Comparison of ENCODE assay signal across 9 mouse cellular contexts in the genomic region with DNA sequence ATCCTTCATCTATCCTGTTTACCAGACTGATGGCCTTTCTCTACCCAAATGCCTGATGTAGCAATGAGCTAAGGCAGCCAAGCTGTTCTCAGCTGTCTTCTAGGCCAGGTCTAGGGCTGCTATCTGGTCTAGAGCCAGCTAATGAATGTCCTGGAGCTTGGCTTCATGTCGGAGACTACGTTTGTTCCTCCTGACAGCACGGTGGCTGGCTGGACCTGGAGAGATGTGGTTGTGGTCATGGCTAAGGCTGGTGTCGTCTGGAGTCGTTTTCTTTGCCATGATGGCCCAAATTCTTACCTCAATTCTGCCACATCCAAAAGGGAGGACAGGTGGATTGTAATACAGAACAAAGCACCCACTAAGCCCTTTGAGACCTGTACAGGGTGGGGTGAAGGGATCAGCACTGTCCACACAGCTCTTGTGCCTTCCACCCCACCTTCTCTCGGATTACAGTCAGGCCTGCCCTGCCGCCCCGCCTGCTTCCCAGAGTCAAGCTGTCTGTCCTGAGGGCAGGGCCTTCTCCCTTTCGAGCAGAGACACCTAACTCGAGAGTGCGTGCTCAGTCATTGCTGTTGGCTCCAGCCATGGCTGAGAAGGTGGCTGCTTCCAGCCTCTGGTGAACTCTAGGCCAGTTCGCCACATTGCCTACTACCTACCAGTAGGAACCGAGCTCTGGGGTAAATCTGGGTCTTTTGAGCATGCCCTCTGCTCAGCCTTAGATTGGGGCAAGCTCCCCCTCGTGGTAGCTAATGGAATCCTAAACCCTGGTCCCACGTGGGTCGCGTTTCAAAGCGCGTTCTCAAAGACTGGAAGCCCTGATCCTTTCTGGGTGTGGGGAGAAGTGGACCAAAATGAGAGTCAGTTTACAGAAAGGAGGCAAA. TPM values are rescaled to one million over a fixed set of nuclear protein-coding genes. Genes with fewer than 3 reads are reported as not detected.
A peak's percentile ranks its signal among the peaks of the same experiment; 100 is the strongest.
DNase-seq lines count a peak whose midpoint lies in the region; ATAC-seq and TF ChIP-seq lines count a peak whose summit lies in the region.
"Had no signal": no experiment of that assay in that cellular context is flagged by ENCODE, and none has a peak within 500 bp of the region (broad histone marks: within the 10 kb centered on the region; RNA-seq: fewer than 3 reads in every experiment).

No protein-coding gene starts in this region.

- H3K4me1 ChIP-seq in forebrain, embryonic 12.5 days = peaks cover 14% of the 10 kb centered on the region
- H3K4me1 ChIP-seq in heart, postnatal 0 days (ENCODE audit: control insufficient read depth, insufficient read depth) = 0 out of 2 replicates have a peak, but pooled peaks cover 3% of the 10 kb centered on the region
- peaks cover 12% of the 10 kb centered on the region for H3K4me1 ChIP-seq in liver, embryonic 15.5 days (replicated peaks)
- H3K4me1 ChIP-seq in neural tube, embryonic 12.5 days = peaks cover 8% of the 10 kb centered on the region
- H3K4me1 ChIP-seq in stomach, postnatal 0 days (replicated peaks; ENCODE audit: control insufficient read depth, insufficient read depth) = no peaks in the 10 kb centered on the region

- H3K27me3 ChIP-seq in C2C12 (ENCODE audit: control insufficient read depth, insufficient read depth, insufficient read length) = no peaks in the 10 kb centered on the region
- H3K27me3 ChIP-seq in forebrain, embryonic 12.5 days = no peaks in the 10 kb centered on the region
- no peaks in the 10 kb centered on the region for H3K27me3 ChIP-seq in heart, postnatal 0 days (ENCODE audit: control insufficient read depth, insufficient read depth, low read length)
- H3K27me3 ChIP-seq in liver, embryonic 15.5 days = no peaks in the 10 kb centered on the region
- H3K27me3 ChIP-seq in neural tube, embryonic 12.5 days (replicated peaks) = no peaks in the 10 kb centered on the region
- no peaks in the 10 kb centered on the region for H3K27me3 ChIP-seq in stomach, postnatal 0 days (ENCODE audit: control insufficient read depth, insufficient read depth, low read length)
- H3K27me3 ChIP-seq: Patski had no signal

- peak; percentile 12 for TF ChIP-seq CTCF in C2C12 (IDR thresholded peaks at IDR 0.05; ENCODE audit: control insufficient read depth, insufficient read depth, insufficient read length)
- peak; percentile 64 for TF ChIP-seq CTCF in heart, postnatal 0 days (IDR thresholded peaks at IDR 0.05; ENCODE audit: low read depth)
- peak; percentile 76 for TF ChIP-seq CTCF in stomach, postnatal 0 days (IDR thresholded peaks at IDR 0.05; ENCODE audit: low read depth)

- ATAC-seq in forebrain, embryonic 12.5 days (ENCODE audit: low FRiP score) = peak; percentile 75
- peak; percentile 73 for ATAC-seq in heart, postnatal 0 days (ENCODE audit: insufficient read depth, low read depth)
- peak; percentile 64 for ATAC-seq in liver, embryonic 15.5 days (ENCODE audit: insufficient read depth)
- peak; percentile 29; the same call in 1 of the 2 replicates for ATAC-seq in neural tube, embryonic 12.5 days (ENCODE audit: low FRiP score, low read depth)
- peak; percentile 73 for ATAC-seq in stomach, postnatal 0 days (ENCODE audit: low FRiP score, low TSS enrichment)
- ATAC-seq: Patski had no signal

- H3K4me2 ChIP-seq in forebrain, embryonic 12.5 days = peak overlapping the region; percentile 70
- H3K4me2 ChIP-seq in heart, postnatal 0 days (ENCODE audit: low read depth, low read length) = peak overlapping the region; percentile 87
- peak overlapping the region; percentile 87 for H3K4me2 ChIP-seq in liver, embryonic 15.5 days
- peak overlapping the region; percentile 67 for H3K4me2 ChIP-seq in neural tube, embryonic 12.5 days (replicated peaks)
- peak overlapping the region; percentile 85 for H3K4me2 ChIP-seq in stomach, postnatal 0 days (replicated peaks; ENCODE audit: low read depth)

- peak overlapping the region; percentile 40; the same call in 1 of the 2 replicates for H3K9ac ChIP-seq in forebrain, embryonic 12.5 days
- H3K9ac ChIP-seq in heart, postnatal 0 days (replicated peaks; ENCODE audit: low read depth, low read length) = peak overlapping the region; percentile 57; the same call in 1 of the 2 replicates
- peak overlapping the region; percentile 48 for H3K9ac ChIP-seq in liver, embryonic 15.5 days
- H3K9ac ChIP-seq in neural tube, embryonic 12.5 days = 0 out of 2 replicates have a peak overlapping the region, but pooled peaks have one; percentile 29
- H3K9ac ChIP-seq in stomach, postnatal 0 days (ENCODE audit: low read length) = peak overlapping the region; percentile 52; the same call in 1 of the 2 replicates

- H3K4me3 ChIP-seq in C2C12 (ENCODE audit: insufficient read depth, poor library complexity, severe bottlenecking) = no peak overlapping the region
- peak overlapping the region; percentile 37 for H3K4me3 ChIP-seq in forebrain, embryonic 12.5 days (replicated peaks)
- peak overlapping the region; percentile 49 for H3K4me3 ChIP-seq in heart, postnatal 0 days (ENCODE audit: low read depth, low read length)
- H3K4me3 ChIP-seq in liver, embryonic 15.5 days (replicated peaks) = peak overlapping the region; percentile 54
- H3K4me3 ChIP-seq in neural tube, embryonic 12.5 days = peak overlapping the region; percentile 34
- peak overlapping the region; percentile 42 for H3K4me3 ChIP-seq in stomach, postnatal 0 days (ENCODE audit: low read depth, low read length)

- H3K79me2 ChIP-seq in C2C12 (ENCODE audit: control insufficient read depth, insufficient read depth) = peaks cover 16% of the 10 kb centered on the region

- 0 out of 2 replicates have a peak, but pooled peaks cover 4% of the 10 kb centered on the region for H3K9me3 ChIP-seq in forebrain, embryonic 12.5 days
- no peaks in the 10 kb centered on the region for H3K9me3 ChIP-seq in heart, postnatal 0 days (replicated peaks; ENCODE audit: control insufficient read depth, low read length)
- no peaks in the 10 kb centered on the region for H3K9me3 ChIP-seq in liver, embryonic 15.5 days (replicated peaks)
- H3K9me3 ChIP-seq in neural tube, embryonic 12.5 days = no peaks in the 10 kb centered on the region
- no peaks in the 10 kb centered on the region for H3K9me3 ChIP-seq in stomach, postnatal 0 days (ENCODE audit: control insufficient read depth, low read length)

- DNase-seq in c-Kit-positive CD71-positive TER-119-negative erythroid progenitor cells, embryonic 14.5 days (ENCODE audit: low read depth) = peak; percentile 55
- DNase-seq in heart, postnatal 0 days (ENCODE audit: low spot score) = peak; percentile 71
- peak; percentile 73 to 76 for DNase-seq in kidney, postnatal 25 days
- DNase-seq in stomach, postnatal 0 days (ENCODE audit: low spot score) = peak; percentile 84

- TF ChIP-seq EP300 in heart, postnatal 0 days (IDR thresholded peaks at IDR 0.05; ENCODE audit: low read depth) = no peak
- TF ChIP-seq EP300 in stomach, postnatal 0 days (optimal IDR thresholded peaks at IDR 0.05) = no peak

- H3K27ac ChIP-seq in forebrain, embryonic 12.5 days = no peak overlapping the region
- 0 out of 2 replicates have a peak overlapping the region, but pooled peaks have one; percentile 26 for H3K27ac ChIP-seq in heart, postnatal 0 days (ENCODE audit: low read depth)
- H3K27ac ChIP-seq in liver, embryonic 15.5 days (replicated peaks) = 0 out of 2 replicates have a peak overlapping the region, but pooled peaks have one; percentile 41
- H3K27ac ChIP-seq in neural tube, embryonic 12.5 days = no peak overlapping the region
- H3K27ac ChIP-seq in stomach, postnatal 0 days (replicated peaks) = peak overlapping the region; percentile 63

- 44% methylated on average over 19 of the region's 19 CpGs for WGBS in forebrain, embryonic 12.5 days
- 39% methylated on average over 19 of the region's 19 CpGs for WGBS in heart, postnatal 0 days
- WGBS in liver, embryonic 15.5 days (ENCODE audit: insufficient replicate concordance) = 35% methylated on average over 19 of the region's 19 CpGs
- 42% methylated on average over 19 of the region's 19 CpGs for WGBS in neural tube, embryonic 12.5 days
- 31% methylated on average over 19 of the region's 19 CpGs for WGBS in stomach, postnatal 0 days

- peaks cover 2% of the 10 kb centered on the region for H3K79me3 ChIP-seq in C2C12 (ENCODE audit: low read depth)

- peaks cover 36% of the 10 kb centered on the region for H3K36me3 ChIP-seq in C2C12 (ENCODE audit: control insufficient read depth, insufficient read depth)
- H3K36me3 ChIP-seq in forebrain, embryonic 12.5 days (replicated peaks) = peaks cover 42% of the 10 kb centered on the region
- peaks cover 19% of the 10 kb centered on the region for H3K36me3 ChIP-seq in heart, postnatal 0 days (replicated peaks; ENCODE audit: control insufficient read depth, insufficient read depth, low read length)
- H3K36me3 ChIP-seq in liver, embryonic 15.5 days (replicated peaks) = peaks cover 28% of the 10 kb centered on the region
- peaks cover 44% of the 10 kb centered on the region for H3K36me3 ChIP-seq in neural tube, embryonic 12.5 days
- peaks cover 13% of the 10 kb centered on the region; the same call in 1 of the 2 replicates for H3K36me3 ChIP-seq in stomach, postnatal 0 days (ENCODE audit: control insufficient read depth, insufficient read depth, low read length)

- H3ac ChIP-seq in C2C12 (ENCODE audit: control insufficient read depth, insufficient read length, low read depth) = no peak overlapping the region

RNA-seq across cellular contexts. Expression of gene 1810055G02Rik, which starts 10.6 kb away (rescaled TPM):
- 61.9 TPM for polyA plus RNA-seq in C2C12 (2012; fragmentation: generic; extraction: Trizol)
- polyA plus RNA-seq in forebrain, embryonic 12.5 days (2016; fragmentation: Nextera tagmentation; extraction: Ambion mirVana) = 35.1 and 40.2 TPM in 2 replicates
- 17.3 and 19.6 TPM in 2 replicates for total RNA-seq in heart, postnatal 0 days (2014; rRNA removed; ENCODE audit: low replicate concordance)
- 10.8 and 12.2 TPM in 2 replicates for polyA plus RNA-seq in heart, postnatal 0 days (2015; fragmentation: Nextera tagmentation; extraction: Ambion mirVana)
- 16.0 and 16.6 TPM in 2 replicates for polyA plus RNA-seq in liver, embryonic 15.5 days (2015; fragmentation: Nextera tagmentation; extraction: Ambion mirVana)
- polyA plus RNA-seq in neural tube, embryonic 12.5 days (2016; fragmentation: Nextera tagmentation; extraction: Ambion mirVana) = 33.9 and 35.6 TPM in 2 replicates
- polyA plus RNA-seq in stomach, postnatal 0 days (2015; fragmentation: Nextera tagmentation; extraction: Ambion mirVana) = 17.1 and 18.8 TPM in 2 replicates

RNA-seq across cellular contexts. Expression of gene Lrp5, which starts 32.4 kb away (rescaled TPM):
- polyA plus RNA-seq in C2C12 (2012; fragmentation: generic; extraction: Trizol) = 33.8 TPM
- polyA plus RNA-seq in forebrain, embryonic 12.5 days (2016; fragmentation: Nextera tagmentation; extraction: Ambion mirVana) = 2.9 and 3.2 TPM in 2 replicates
- total RNA-seq in heart, postnatal 0 days (2014; rRNA removed; ENCODE audit: low replicate concordance) = 28.0 and 30.5 TPM in 2 replicates
- polyA plus RNA-seq in heart, postnatal 0 days (2015; fragmentation: Nextera tagmentation; extraction: Ambion mirVana) = 1.8 and 1.9 TPM in 2 replicates
- polyA plus RNA-seq in liver, embryonic 15.5 days (2015; fragmentation: Nextera tagmentation; extraction: Ambion mirVana) = 2.1 and 2.6 TPM in 2 replicates
- polyA plus RNA-seq in neural tube, embryonic 12.5 days (2016; fragmentation: Nextera tagmentation; extraction: Ambion mirVana) = 2.7 and 2.8 TPM in 2 replicates
- 2.6 and 2.7 TPM in 2 replicates for polyA plus RNA-seq in stomach, postnatal 0 days (2015; fragmentation: Nextera tagmentation; extraction: Ambion mirVana)

RNA-seq across cellular contexts. Expression of gene Kmt5b, which starts 48.5 kb away (rescaled TPM):
- 5.6 TPM for polyA plus RNA-seq in C2C12 (2012; fragmentation: generic; extraction: Trizol)
- 58.0 and 60.6 TPM in 2 replicates for polyA plus RNA-seq in forebrain, embryonic 12.5 days (2016; fragmentation: Nextera tagmentation; extraction: Ambion mirVana)
- total RNA-seq in heart, postnatal 0 days (2014; rRNA removed; ENCODE audit: low replicate concordance) = 25.6 and 27.9 TPM in 2 replicates
- polyA plus RNA-seq in heart, postnatal 0 days (2015; fragmentation: Nextera tagmentation; extraction: Ambion mirVana) = 15.5 and 16.2 TPM in 2 replicates
- polyA plus RNA-seq in liver, embryonic 15.5 days (2015; fragmentation: Nextera tagmentation; extraction: Ambion mirVana) = 6.1 and 6.6 TPM in 2 replicates
- polyA plus RNA-seq in neural tube, embryonic 12.5 days (2016; fragmentation: Nextera tagmentation; extraction: Ambion mirVana) = 53.1 and 55.3 TPM in 2 replicates
- 11.6 and 12.4 TPM in 2 replicates for polyA plus RNA-seq in stomach, postnatal 0 days (2015; fragmentation: Nextera tagmentation; extraction: Ambion mirVana)

Comparison
In these comparisons a context has a peak if more than half of its experiments do, and no peak if none do; other contexts are left out.
1. CTCF ChIP-seq: peak in every context shown above with its lines; median percentile 76 in stomach, postnatal 0 days; 64 in heart, postnatal 0 days; 12 in C2C12.
2. H3K27ac ChIP-seq: peak in heart, postnatal 0 days (single experiment), liver, embryonic 15.5 days (single experiment) and stomach, postnatal 0 days (single experiment); none in forebrain, embryonic 12.5 days (single experiment) and neural tube, embryonic 12.5 days (single experiment).
3. Peak in every context shown above with its lines, with median percentiles within 50 percentile points of each other: DNase-seq, ATAC-seq, H3K4me2 ChIP-seq and H3K9ac ChIP-seq.